Mouse (Mus musculus): Measurements from ENCODE around the gene Fbxo46.
"Not testable (repeated sequence)": the region's sequence is repeated elsewhere in the genome, so short reads cannot be mapped to it uniquely, and the experiment has no call there.

Fbxo46 gene

GRCm38 (mm10) chr7:19131324-19131848 lies 11.7 kb downstream of the Fbxo46 start:
- DNase-seq (ENCODE audit: low spot score in 2 of 2): peak; percentile 90 to 95

GRCm38 (mm10) chr7:19136168-19136567 lies 16.5 kb downstream of the Fbxo46 start:
- no peak for DNase-seq (ENCODE audit: low spot score in 2 of 2)

- DNase-seq (ENCODE audit: low spot score in 2 of 2): no peak
These were observed 17.1 kb downstream of the Fbxo46 start for GRCm38 (mm10) chr7:19136673-19137334.

- peak; percentile 57 to 78 for DNase-seq (ENCODE audit: low spot score in 2 of 2)
These were observed 17.7 kb downstream of the Fbxo46 start for GRCm38 (mm10) chr7:19137380-19137779.

- no peak for DNase-seq (ENCODE audit: low spot score in 2 of 2)
These were observed 27.1 kb downstream of the Fbxo46 start for GRCm38 (mm10) chr7:19146793-19147192.

GRCm38 (mm10) chr7:19147497-19148045 lies 27.9 kb downstream of the Fbxo46 start:
- DNase-seq (ENCODE audit: low spot score in 2 of 2): no peak

GRCm38 (mm10) chr7:19148180-19148874 lies 28.7 kb downstream of the Fbxo46 start:
- no peak for DNase-seq (ENCODE audit: low spot score in 2 of 2)

GRCm38 (mm10) chr7:19148875-19149541 lies 29.3 kb downstream of the Fbxo46 start, which contains the start of gene Qpctl:
Qpctl (minus strand) TSS chr7:19149291.
- peak; percentile 97 for DNase-seq (ENCODE audit: low spot score in 2 of 2)

GRCm38 (mm10) chr7:19149626-19150025 lies 30.0 kb downstream of the Fbxo46 start, which contains the start of gene Snrpd2:
Snrpd2 (plus strand) TSS chr7:19149722.
- DNase-seq (ENCODE audit: low spot score in 2 of 2): peak; percentile 96 to 99

- not testable (repeated sequence) for DNase-seq (ENCODE audit: low spot score in 2 of 2)
These were observed 31.5 kb downstream of the Fbxo46 start for GRCm38 (mm10) chr7:19151121-19151520.

- DNase-seq (ENCODE audit: low spot score in 2 of 2): no peak
These were observed 35.1 kb downstream of the Fbxo46 start for GRCm38 (mm10) chr7:19154796-19155195.

GRCm38 (mm10) chr7:19155825-19156475 lies 36.3 kb downstream of the Fbxo46 start:
- DNase-seq (ENCODE audit: low spot score in 2 of 2): no peak

GRCm38 (mm10) chr7:19157160-19157800 lies 37.6 kb downstream of the Fbxo46 start:
- peak; percentile 92 to 98 for DNase-seq (ENCODE audit: low spot score in 2 of 2)

GRCm38 (mm10) chr7:19158601-19159000 lies 38.9 kb downstream of the Fbxo46 start:
- no peak for DNase-seq (ENCODE audit: low spot score in 2 of 2)

GRCm38 (mm10) chr7:19159411-19159810 lies 39.8 kb downstream of the Fbxo46 start:
- no peak for DNase-seq (ENCODE audit: low spot score in 2 of 2)

- DNase-seq (ENCODE audit: low spot score in 2 of 2): no peak
These were observed 40.5 kb downstream of the Fbxo46 start for GRCm38 (mm10) chr7:19160115-19160514.

- no peak for DNase-seq (ENCODE audit: low spot score in 2 of 2)
These were observed 43.3 kb downstream of the Fbxo46 start for GRCm38 (mm10) chr7:19162928-19163327.

- DNase-seq (ENCODE audit: low spot score in 2 of 2): no peak
These were observed 44.1 kb downstream of the Fbxo46 start for GRCm38 (mm10) chr7:19163752-19164151.

- DNase-seq (ENCODE audit: low spot score in 2 of 2): no peak
These were observed 44.5 kb downstream of the Fbxo46 start for GRCm38 (mm10) chr7:19164189-19164588.

- no peak for DNase-seq (ENCODE audit: low spot score in 2 of 2)
These were observed 45.3 kb downstream of the Fbxo46 start for GRCm38 (mm10) chr7:19164978-19165377.

Data from spleen, postnatal 4 days (tissue).